Mouse (Mus musculus) Patski (cell line): Measurements from ENCODE around the gene Kdelr1. TPM values are rescaled to one million over a fixed set of nuclear protein-coding genes. Genes with fewer than 3 reads are reported as not detected.
A peak's percentile ranks its signal among the peaks of the same experiment; 100 is the strongest.

Experiments used
- ATAC-seq: fragments of 100-300 bp; one replicate; pipeline ENCODE4 v1.8.0; 2021
- CTCF ChIA-PET: fragments of 350-600 bp; sonication (Branson Sonifier 250); formaldehyde crosslinking; loops from one replicate; lab custom pipeline; 2022; ENCODE audit warnings: inconsistent platforms; lab: Charles Lee
- POLR2A ChIA-PET: fragments of 350-600 bp; sonication (Branson Sonifier 250); formaldehyde crosslinking; loops from one replicate; lab custom pipeline; 2022; ENCODE audit warnings: antibody characterized with exemption, inconsistent platforms; lab: Charles Lee
- DNase-seq: peaks from one replicate; pipeline ENCODE4 v3.0.0-alpha.2; 2011; ENCODE audit warnings: low read depth, low spot score
- H3K27me3 ChIP-seq: fragments of 371-371 bp; one replicate; pipeline ENCODE4 v1.5.1; 2021
- CTCF ChIP-seq: fragments of 100-300 bp; IDR thresholded peaks from one replicate; pipeline ENCODE4 v1.5.1; 2021
- in situ Hi-C: fragments of 300-500 bp; cut with MboI; formaldehyde crosslinking; loops from 3 replicates; pipeline ENCODE4 v1.11.1; 2018; ENCODE audit warnings: low pct_unique_long_range_greater_than_20kb, mixed read lengths
- polyA plus RNA-seq: library from polyadenylated mRNA; unstranded; gene quantifications from one replicate; pipeline ENCODE4 v1.2.3, GENCODE M21; 2021

Gene Kdelr1
- polyA plus RNA-seq, 1 experiment from 2014 or later: 234 TPM

- no peak for TF ChIP-seq CTCF
- ATAC-seq (no peak), DNase-seq (no peak)
- ChIA-PET CTCF (no interaction called here), POLR2A (no interaction called here)
- no peaks in the 10 kb centered on the region for H3K27me3 ChIP-seq
- in situ Hi-C loops: loop anchor here (25.0 kb wide), 1 partner anchor 162 kb away; no protein-coding TSS in a partner anchor
These were observed 21.9 kb upstream of the Kdelr1 start for GRCm38 (mm10) chr7:45850661-45851060.

DNA sequence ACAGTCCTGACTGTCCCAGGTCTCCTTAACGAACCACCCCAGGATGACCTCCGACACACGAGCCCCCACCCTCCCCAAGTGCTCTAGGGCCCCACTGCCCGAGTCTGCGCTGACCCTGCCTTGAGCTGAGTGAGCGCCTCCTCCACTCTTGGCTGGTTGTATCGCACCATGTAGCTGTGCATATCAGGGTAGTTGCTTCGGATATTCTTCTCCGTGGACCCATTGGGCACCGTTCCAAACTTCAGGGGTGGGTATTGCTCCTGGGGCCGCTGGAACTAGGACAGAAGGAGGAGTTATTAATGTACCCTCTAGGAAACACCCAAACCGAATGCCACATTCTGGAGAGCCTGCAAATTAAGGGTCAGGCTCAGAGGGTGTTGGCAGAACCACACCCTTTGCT lies 19.5 kb upstream of the Kdelr1 start:
- in situ Hi-C loops: loop anchor here (25.0 kb wide), 1 partner anchor 159 kb away; no protein-coding TSS in a partner anchor
- ChIA-PET CTCF (no interaction called here), POLR2A (no interaction called here)
- ATAC-seq: no peak
- TF ChIP-seq CTCF: no peak
- no peaks in the 10 kb centered on the region for H3K27me3 ChIP-seq
- no peak for DNase-seq

GRCm38 (mm10) chr7:45856950-45857901 lies 15.3 kb upstream of the Kdelr1 start:
- in situ Hi-C loops: loop anchor here (25.0 kb wide), 1 partner anchor 155 kb away; no protein-coding TSS in a partner anchor
- ATAC-seq: no peak

DNA sequence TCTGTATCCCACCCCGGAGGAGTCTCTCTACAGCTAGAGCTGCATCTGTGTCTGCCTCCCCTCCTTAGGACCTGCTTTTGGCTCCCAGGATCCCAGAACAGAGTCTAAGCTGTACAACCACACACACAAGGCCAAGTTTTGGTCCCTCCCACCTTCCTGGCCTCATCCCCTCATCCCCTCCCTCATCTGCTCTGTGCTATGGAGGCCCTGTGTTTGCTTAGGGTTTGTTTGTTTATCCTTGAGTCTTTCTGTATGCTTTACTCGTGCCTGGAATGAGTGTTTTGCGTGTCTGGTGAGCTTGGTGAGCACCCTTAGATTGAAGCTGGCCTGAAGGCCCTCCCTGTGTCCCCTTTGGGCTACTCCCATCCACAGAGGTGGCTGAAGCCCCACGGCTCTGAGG lies 13.6 kb upstream of the Kdelr1 start:
- in situ Hi-C loops: loop anchor here (25.0 kb wide), 1 partner anchor 153 kb away; no protein-coding TSS in a partner anchor
- no peak for TF ChIP-seq CTCF
- H3K27me3 ChIP-seq: peaks cover 4% of the 10 kb centered on the region
- DNase-seq (no peak), ATAC-seq (no peak)
- ChIA-PET CTCF (no interaction called here), POLR2A (no interaction called here)

More at GRCm38 (mm10) chr7:45856950-45857901, 15.3 kb upstream of the Kdelr1 start:
- no peak for DNase-seq
- ChIA-PET CTCF (no interaction called here), POLR2A (no interaction called here)
- TF ChIP-seq CTCF: no peak
- peaks cover 3% of the 10 kb centered on the region for H3K27me3 ChIP-seq

DNA sequence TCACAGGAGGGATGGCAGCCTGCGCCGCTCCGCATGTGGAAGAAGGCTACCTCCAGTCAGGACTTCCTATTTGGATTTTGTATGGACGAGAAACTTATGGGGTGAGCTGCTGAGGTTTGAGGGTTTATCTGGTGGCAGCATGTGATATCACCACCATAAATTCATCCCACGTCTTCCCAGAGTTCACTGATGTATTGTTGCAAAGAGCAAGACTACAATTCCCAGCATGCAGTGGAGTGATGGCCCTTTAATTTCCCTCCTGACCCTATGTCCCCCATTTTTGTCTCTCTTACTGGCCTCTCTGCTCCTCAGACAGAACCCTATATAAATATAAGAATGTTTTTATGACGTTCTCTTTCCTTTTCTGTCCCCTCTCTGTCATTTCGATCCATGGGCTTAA lies 9.8 kb upstream of the Kdelr1 start:
- DNase-seq (no peak), ATAC-seq (no peak)
- ChIA-PET CTCF (interaction anchor here (1.5 kb wide), 1 partner anchor 10 kb away, joined by 4 read pairs; the partner anchor contains the start of gene Kdelr1), POLR2A (no interaction called here)
- TF ChIP-seq CTCF: no peak
- peaks cover 4% of the 10 kb centered on the region for H3K27me3 ChIP-seq
- in situ Hi-C loops: loop anchor here (25.0 kb wide), 1 partner anchor 149 kb away; no protein-coding TSS in a partner anchor

- peaks cover 4% of the 10 kb centered on the region for H3K27me3 ChIP-seq
- ChIA-PET CTCF (no interaction called here), POLR2A (no interaction called here)
- in situ Hi-C loops: loop anchor here (25.0 kb wide), 1 partner anchor 148 kb away; no protein-coding TSS in a partner anchor
- ATAC-seq (no peak), DNase-seq (no peak)
- TF ChIP-seq CTCF: no peak
These were observed 8.1 kb upstream of the Kdelr1 start for GRCm38 (mm10) chr7:45864435-45864834.

- DNase-seq (peak; percentile 9), ATAC-seq (peak; percentile 19)
- in situ Hi-C loops: loop anchor here (25.0 kb wide), 1 partner anchor 146 kb away; no protein-coding TSS in a partner anchor
- TF ChIP-seq CTCF: no peak
- POLR2A ChIA-PET: no interaction called here
- CTCF ChIA-PET: no interaction called here
- peaks cover 9% of the 10 kb centered on the region for H3K27me3 ChIP-seq
These were observed 6.4 kb upstream of the Kdelr1 start for GRCm38 (mm10) chr7:45865925-45866910.

DNA sequence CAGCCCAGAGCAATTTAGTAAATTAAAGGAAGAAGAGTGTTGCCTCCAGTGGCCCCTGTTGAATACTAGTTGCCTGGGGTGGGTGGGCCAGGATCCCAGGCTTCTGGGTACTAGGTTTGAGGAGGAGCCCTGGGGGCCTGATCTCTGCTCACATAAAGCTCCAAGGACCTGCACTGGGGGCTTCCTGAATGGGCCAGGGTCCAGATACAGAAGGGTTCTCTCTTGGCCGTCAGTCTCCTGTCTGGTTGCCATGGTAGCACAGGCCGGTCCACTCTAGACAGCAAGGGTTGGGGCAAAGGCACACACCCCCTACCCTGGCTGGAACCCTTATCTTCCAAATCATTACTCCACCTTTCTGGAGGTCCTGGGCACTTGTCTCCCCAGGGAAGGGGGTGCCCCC lies 4.7 kb upstream of the Kdelr1 start:
- ChIA-PET POLR2A (no interaction called here), CTCF (no interaction called here)
- no peak for TF ChIP-seq CTCF
- ATAC-seq (no peak), DNase-seq (no peak)
- in situ Hi-C loops: loop anchor here (25.0 kb wide), 1 partner anchor 144 kb away; no protein-coding TSS in a partner anchor
- peaks cover 5% of the 10 kb centered on the region for H3K27me3 ChIP-seq

DNA sequence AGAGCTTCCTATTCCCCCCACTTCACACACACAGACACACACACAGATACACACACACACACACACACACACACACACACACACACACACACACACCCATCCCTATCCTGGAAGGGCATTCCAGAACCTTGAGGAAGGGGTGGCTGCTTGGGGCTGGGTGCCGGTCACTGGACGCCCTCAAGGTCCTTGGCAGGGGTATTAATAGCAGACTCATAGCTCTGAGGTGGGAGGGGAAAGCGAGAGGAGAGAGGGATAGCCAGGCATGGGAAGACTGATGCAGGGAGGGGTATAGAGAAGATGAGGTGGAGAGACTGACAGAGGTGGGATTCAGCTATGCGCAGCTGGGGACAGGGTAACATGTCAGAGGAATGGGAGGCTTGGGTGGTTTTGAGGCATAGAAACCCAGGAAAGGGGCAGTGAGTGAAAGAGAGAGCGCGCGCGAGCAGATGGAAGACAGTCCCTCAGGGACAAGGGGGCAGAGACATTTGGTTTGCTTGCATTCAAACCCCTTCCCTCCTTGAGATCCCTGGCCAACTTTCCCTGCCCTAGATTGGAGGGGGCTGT lies 3.4 kb upstream of the Kdelr1 start:
- CTCF ChIA-PET: no interaction called here
- no peak for DNase-seq
- no peak for ATAC-seq
- H3K27me3 ChIP-seq: peaks cover 5% of the 10 kb centered on the region
- TF ChIP-seq CTCF: no peak
- in situ Hi-C loops: loop anchor here (25.0 kb wide), 1 partner anchor 143 kb away; no protein-coding TSS in a partner anchor
- POLR2A ChIA-PET: no interaction called here
